Comparison of ENCODE assay signal across 9 mouse cellular contexts in the genomic region with DNA sequence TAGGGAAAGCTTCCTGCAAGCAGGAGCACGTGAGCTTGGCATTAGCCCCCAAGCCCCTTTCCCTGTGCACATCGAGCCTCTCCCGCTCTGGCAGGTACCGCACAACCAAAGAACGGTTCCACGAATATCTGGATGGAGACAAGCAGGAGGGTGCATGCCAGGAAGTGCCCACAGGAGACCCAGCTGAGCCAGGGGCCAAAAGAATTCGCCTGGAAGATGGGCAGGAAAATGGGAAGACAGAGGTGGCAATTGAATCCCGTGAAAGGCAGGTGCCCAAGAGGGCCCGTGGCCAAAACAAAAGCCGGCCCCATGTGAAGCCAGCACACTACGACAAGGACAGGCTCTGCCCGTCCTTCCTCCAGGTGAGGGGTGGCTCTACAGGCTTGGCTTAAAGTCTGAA. TPM values are rescaled to one million over a fixed set of nuclear protein-coding genes. Genes with fewer than 3 reads are reported as not detected.
A peak's percentile ranks its signal among the peaks of the same experiment; 100 is the strongest.
DNase-seq lines count a peak whose midpoint lies in the region; ATAC-seq and TF ChIP-seq lines count a peak whose summit lies in the region.
"Had no signal": no experiment of that assay in that cellular context is flagged by ENCODE, and none has a peak within 500 bp of the region (broad histone marks: within the 10 kb centered on the region; RNA-seq: fewer than 3 reads in every experiment).

No protein-coding gene starts in this region.

- H3K4me2 ChIP-seq in heart, embryonic 11.5 days, result peak overlapping the region; percentile 71
- peak overlapping the region; percentile 85 for H3K4me2 ChIP-seq in liver, embryonic 13.5 days

- no peak for DNase-seq in heart, postnatal 10 days
- no peak for DNase-seq in forebrain, embryonic 10.5 days (ENCODE audit: extremely low spot score, low spot score)
- no peak for DNase-seq in liver, embryonic 13.5 days
- DNase-seq in adrenal gland, adult 8-10 months, result no peak
- no peak for DNase-seq in cerebellum, adult 8-10 months

- H3K27ac ChIP-seq in heart, embryonic 11.5 days (ENCODE audit: low read depth, low read length), result 0 out of 2 replicates have a peak overlapping the region, but pooled peaks have one; percentile 97
- H3K27ac ChIP-seq in forebrain, embryonic 10.5 days, result peak overlapping the region; percentile 98
- peak overlapping the region; percentile 96 for H3K27ac ChIP-seq in liver, embryonic 13.5 days

- TF ChIP-seq CTCF in C2C12 (IDR thresholded peaks at IDR 0.05; ENCODE audit: control insufficient read depth, insufficient read depth, insufficient read length), result no peak

- H3K79me3 ChIP-seq in C2C12 (ENCODE audit: low read depth), result peaks cover 7% of the 10 kb centered on the region

- intact Hi-C loops in heart, postnatal 10 days (cut with DNase I), result no loop called here

- peak overlapping the region; percentile 77 for H3K4me3 ChIP-seq in heart, embryonic 11.5 days (ENCODE audit: low read depth, low read length)
- H3K4me3 ChIP-seq in C2C12 (ENCODE audit: insufficient read depth, poor library complexity, severe bottlenecking), result peak overlapping the region; percentile 89
- peak overlapping the region; percentile 86 for H3K4me3 ChIP-seq in forebrain, embryonic 10.5 days
- H3K4me3 ChIP-seq in liver, embryonic 13.5 days (replicated peaks), result peak overlapping the region; percentile 78

- ATAC-seq in heart, embryonic 11.5 days (replicated peaks; ENCODE audit: insufficient number of reproducible peaks, low FRiP score, low TSS enrichment), result no peak
- ATAC-seq in liver, embryonic 13.5 days (ENCODE audit: low read depth), result no peak
- ATAC-seq in megakaryocyte progenitor cell, adult 5-6 weeks (replicated peaks; ENCODE audit: poor library complexity), result no peak

- peaks cover 10% of the 10 kb centered on the region for H3K79me2 ChIP-seq in C2C12 (ENCODE audit: control insufficient read depth, insufficient read depth)

- no peaks in the 10 kb centered on the region for H3K9me3 ChIP-seq in heart, embryonic 11.5 days (replicated peaks; ENCODE audit: control insufficient read depth, low read length)
- H3K9me3 ChIP-seq in forebrain, embryonic 10.5 days, result no peaks in the 10 kb centered on the region
- H3K9me3 ChIP-seq in liver, embryonic 13.5 days (replicated peaks), result no peaks in the 10 kb centered on the region

- H3K9ac ChIP-seq in heart, embryonic 11.5 days (ENCODE audit: low read depth, low read length), result peak overlapping the region; percentile 92
- peak overlapping the region; percentile 87 for H3K9ac ChIP-seq in liver, embryonic 13.5 days

- peaks cover 24% of the 10 kb centered on the region for H3K36me3 ChIP-seq in heart, embryonic 11.5 days (ENCODE audit: control insufficient read depth, insufficient read depth, low read length)
- H3K36me3 ChIP-seq in C2C12 (ENCODE audit: control insufficient read depth, insufficient read depth), result peaks cover 19% of the 10 kb centered on the region
- peaks cover 41% of the 10 kb centered on the region for H3K36me3 ChIP-seq in forebrain, embryonic 10.5 days (replicated peaks)
- peaks cover 42% of the 10 kb centered on the region for H3K36me3 ChIP-seq in liver, embryonic 13.5 days

- peaks cover 22% of the 10 kb centered on the region for H3K4me1 ChIP-seq in heart, embryonic 11.5 days (ENCODE audit: control insufficient read depth, insufficient read depth, low read length)
- H3K4me1 ChIP-seq in forebrain, embryonic 10.5 days, result peaks cover 33% of the 10 kb centered on the region
- peaks cover 44% of the 10 kb centered on the region for H3K4me1 ChIP-seq in liver, embryonic 13.5 days (replicated peaks)

- H3K27me3 ChIP-seq in heart, embryonic 11.5 days (ENCODE audit: control insufficient read depth, insufficient read depth, low read length), result no peaks in the 10 kb centered on the region; the same call in 1 of the 2 replicates
- H3K27me3 ChIP-seq in C2C12 (ENCODE audit: control insufficient read depth, insufficient read depth, insufficient read length), result no peaks in the 10 kb centered on the region
- peaks cover 12% of the 10 kb centered on the region for H3K27me3 ChIP-seq in forebrain, embryonic 10.5 days (ENCODE audit: poor library complexity, severe bottlenecking)
- peaks cover under 1% of the 10 kb centered on the region; the same call in 1 of the 2 replicates for H3K27me3 ChIP-seq in liver, embryonic 13.5 days

- WGBS in heart, embryonic 11.5 days (ENCODE audit: insufficient replicate concordance), result 51% methylated on average over 12 of the region's 12 CpGs
- 60% methylated on average over 12 of the region's 12 CpGs for WGBS in forebrain, embryonic 10.5 days
- 41% methylated on average over 12 of the region's 12 CpGs for WGBS in liver, embryonic 13.5 days (ENCODE audit: insufficient replicate concordance)

- peak overlapping the region; percentile 100 for H3ac ChIP-seq in C2C12 (ENCODE audit: control insufficient read depth, insufficient read length, low read depth)

TF ChIP-seq in C2C12, 6 proteins besides CTCF, POLR2A, EP300 and RAD21:
- TF ChIP-seq FOSL1 (IDR thresholded peaks at IDR 0.05; ENCODE audit: insufficient read depth, low read length, poor library complexity, severe bottlenecking) (no peak), MAX (IDR thresholded peaks at IDR 0.05) (no peak), MYOD1 (IDR thresholded peaks at IDR 0.05; ENCODE audit: control insufficient read depth, insufficient read length, low read depth) (no peak), MYOG (IDR thresholded peaks at IDR 0.05; ENCODE audit: control insufficient read depth, extremely low read depth, insufficient read length) (no peak), CEBPB (IDR thresholded peaks at IDR 0.05; ENCODE audit: low read depth) (no peak), USF1 (IDR thresholded peaks at IDR 0.05; ENCODE audit: low read depth) (no peak)

RNA-seq across cellular contexts. Expression of a gene that starts 0.9 kb away (rescaled TPM):
- 28.4 and 32.1 TPM in 2 replicates for polyA plus RNA-seq in heart, embryonic 11.5 days (2014; fragmentation: Nextera tagmentation; extraction: Ambion mirVana)
- total RNA-seq in heart, postnatal 10 days (2021), result 10 to 100 TPM; 21.0 to 23.0 TPM
- 40.1 TPM for polyA plus RNA-seq in C2C12 (2012; fragmentation: generic; extraction: Trizol)
- polyA plus RNA-seq in forebrain, embryonic 10.5 days (2016; fragmentation: Nextera tagmentation; extraction: Ambion mirVana), result 46.0 and 46.2 TPM in 2 replicates
- 17.2 and 17.5 TPM in 2 replicates for polyA plus RNA-seq in liver, embryonic 13.5 days (2015; fragmentation: Nextera tagmentation; extraction: Ambion mirVana)
- 11.2 and 11.7 TPM in 2 replicates for total RNA-seq in megakaryocyte progenitor cell, adult 5-6 weeks (2015)
- total RNA-seq in megakaryocyte progenitor cell, adult 5-6 weeks (2017), result 19.2 and 20.4 TPM in 2 replicates
- total RNA-seq in adrenal gland, adult 8-10 months (2022), result 10 to 100 TPM; 37.4 to 58.6 (median 47.0) TPM

RNA-seq across cellular contexts. Expression of a gene that starts 4.6 kb away (rescaled TPM):
- polyA plus RNA-seq in heart, embryonic 11.5 days (2014; fragmentation: Nextera tagmentation; extraction: Ambion mirVana), result 0.97 and 1.0 TPM in 2 replicates
- total RNA-seq in heart, postnatal 10 days (2021), result under 1 TPM; 0.27 to 0.43 TPM
- polyA plus RNA-seq in C2C12 (2012; fragmentation: generic; extraction: Trizol), result 0.47 TPM
- 1.8 and 1.9 TPM in 2 replicates for polyA plus RNA-seq in forebrain, embryonic 10.5 days (2016; fragmentation: Nextera tagmentation; extraction: Ambion mirVana)
- polyA plus RNA-seq in liver, embryonic 13.5 days (2015; fragmentation: Nextera tagmentation; extraction: Ambion mirVana), result 0.45 and 0.61 TPM in 2 replicates
- 2.0 and 3.2 TPM in 2 replicates for total RNA-seq in megakaryocyte progenitor cell, adult 5-6 weeks (2015)
- total RNA-seq in megakaryocyte progenitor cell, adult 5-6 weeks (2017), result 0.92 and 1.6 TPM in 2 replicates
- total RNA-seq in adrenal gland, adult 8-10 months (2022), result 1 to 10 TPM in 1 of 4 experiments, under 1 TPM in 3; 0.28 to 1.4 (median 0.53) TPM
- total RNA-seq: hematopoietic stem cell, adult 5-6 weeks had no signal

RNA-seq across cellular contexts. Expression of a gene that starts 8.1 kb away (rescaled TPM):
- polyA plus RNA-seq in heart, embryonic 11.5 days (2014; fragmentation: Nextera tagmentation; extraction: Ambion mirVana), result 4.6 and 5.2 TPM in 2 replicates
- 10 to 100 TPM; 19.0 to 21.0 TPM for total RNA-seq in heart, postnatal 10 days (2021)
- polyA plus RNA-seq in C2C12 (2012; fragmentation: generic; extraction: Trizol), result 0.67 TPM
- 3.2 and 3.5 TPM in 2 replicates for polyA plus RNA-seq in forebrain, embryonic 10.5 days (2016; fragmentation: Nextera tagmentation; extraction: Ambion mirVana)
- 1.00 and 1.0 TPM in 2 replicates for polyA plus RNA-seq in liver, embryonic 13.5 days (2015; fragmentation: Nextera tagmentation; extraction: Ambion mirVana)
- total RNA-seq in megakaryocyte progenitor cell, adult 5-6 weeks (2015), result not detected in 2 replicates
- not detected in 2 replicates for total RNA-seq in megakaryocyte progenitor cell, adult 5-6 weeks (2017)
- total RNA-seq in adrenal gland, adult 8-10 months (2022), result 1 to 10 TPM; 3.6 to 5.6 (median 4.9) TPM
- total RNA-seq: hematopoietic stem cell, adult 5-6 weeks had no signal

RNA-seq across cellular contexts. Expression of a gene that starts 47.6 kb away (rescaled TPM):
- 11.9 and 13.4 TPM in 2 replicates for polyA plus RNA-seq in heart, embryonic 11.5 days (2014; fragmentation: Nextera tagmentation; extraction: Ambion mirVana)
- total RNA-seq in heart, postnatal 10 days (2021), result 1 to 10 TPM; 5.4 to 9.8 TPM
- 4.5 TPM for polyA plus RNA-seq in C2C12 (2012; fragmentation: generic; extraction: Trizol)
- polyA plus RNA-seq in forebrain, embryonic 10.5 days (2016; fragmentation: Nextera tagmentation; extraction: Ambion mirVana), result 11.1 and 12.2 TPM in 2 replicates
- polyA plus RNA-seq in liver, embryonic 13.5 days (2015; fragmentation: Nextera tagmentation; extraction: Ambion mirVana), result 2.6 and 3.2 TPM in 2 replicates
- total RNA-seq in megakaryocyte progenitor cell, adult 5-6 weeks (2015), result 8.5 and 12.5 TPM in 2 replicates
- total RNA-seq in megakaryocyte progenitor cell, adult 5-6 weeks (2017), result 4.2 and 6.5 TPM in 2 replicates
- 10 to 100 TPM; 31.6 to 47.2 (median 41.6) TPM for total RNA-seq in adrenal gland, adult 8-10 months (2022)

RNA-seq across cellular contexts. Expression of a gene that starts 47.9 kb away (rescaled TPM):
- polyA plus RNA-seq in heart, embryonic 11.5 days (2014; fragmentation: Nextera tagmentation; extraction: Ambion mirVana), result 651 and 677 TPM in 2 replicates
- total RNA-seq in heart, postnatal 10 days (2021), result 100 to 1,000 TPM; 794 to 859 TPM
- 312 TPM for polyA plus RNA-seq in C2C12 (2012; fragmentation: generic; extraction: Trizol)
- polyA plus RNA-seq in forebrain, embryonic 10.5 days (2016; fragmentation: Nextera tagmentation; extraction: Ambion mirVana), result 366 and 374 TPM in 2 replicates
- polyA plus RNA-seq in liver, embryonic 13.5 days (2015; fragmentation: Nextera tagmentation; extraction: Ambion mirVana), result 229 and 268 TPM in 2 replicates
- 102 and 151 TPM in 2 replicates for total RNA-seq in megakaryocyte progenitor cell, adult 5-6 weeks (2015)
- total RNA-seq in megakaryocyte progenitor cell, adult 5-6 weeks (2017), result 92.1 and 131 TPM in 2 replicates
- total RNA-seq in adrenal gland, adult 8-10 months (2022), result 100 to 1,000 TPM; 176 to 281 (median 205) TPM
